Mouse (Mus musculus) cerebellum, adult 11 months (tissue): Measurements from ENCODE around the gene Gdf11.

Source experiments
- DNase-seq: peaks from one replicate; pipeline ENCODE4 v3.0.0; 2022

The Gdf11 gene

DNA sequence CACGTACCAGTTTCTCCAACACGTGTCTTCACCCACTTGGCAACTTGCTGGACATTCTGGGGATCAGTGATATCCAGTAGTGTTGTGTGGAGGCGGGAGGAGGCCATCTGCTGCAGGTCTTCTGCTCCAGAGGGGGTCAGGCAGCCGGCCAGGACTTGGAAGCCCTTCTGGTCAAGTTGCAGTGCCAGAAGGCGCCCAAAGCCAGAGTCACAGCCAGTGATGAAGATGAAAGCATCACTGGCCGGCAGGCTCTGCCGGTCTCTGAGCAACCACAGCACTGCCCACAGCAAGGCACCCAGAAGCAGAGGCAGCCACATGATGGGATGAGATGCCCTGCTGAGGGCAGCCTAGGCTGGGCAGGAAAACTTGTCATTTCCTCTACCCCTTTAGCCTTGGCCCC, 26.7 kb upstream of the Gdf11 start:
- peak; percentile 98 for DNase-seq

GRCm38 (mm10) chr10:128917400-128917799, 25.9 kb upstream of the Gdf11 start:
- DNase-seq = peak; percentile 17

DNA sequence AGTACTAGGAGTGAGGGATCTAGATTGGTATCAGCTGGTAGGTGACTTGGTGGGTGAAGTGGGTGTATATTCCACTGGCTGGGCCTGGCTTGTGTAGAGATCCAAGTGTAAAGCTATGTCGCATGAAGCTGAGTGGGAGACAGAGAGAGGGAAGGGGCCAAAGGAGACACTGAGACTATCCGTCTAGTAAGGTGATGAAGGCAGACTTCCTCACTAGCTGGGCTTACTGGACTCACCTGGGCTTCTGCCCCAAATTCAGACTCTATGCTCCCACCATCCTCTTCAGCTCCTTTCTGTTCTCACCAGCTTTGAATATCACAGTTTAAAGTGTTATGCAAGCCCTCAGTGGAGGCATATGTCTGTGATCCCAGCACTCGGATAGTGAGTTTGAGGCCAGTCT, 25.1 kb upstream of the Gdf11 start:
- DNase-seq = no peak

DNA sequence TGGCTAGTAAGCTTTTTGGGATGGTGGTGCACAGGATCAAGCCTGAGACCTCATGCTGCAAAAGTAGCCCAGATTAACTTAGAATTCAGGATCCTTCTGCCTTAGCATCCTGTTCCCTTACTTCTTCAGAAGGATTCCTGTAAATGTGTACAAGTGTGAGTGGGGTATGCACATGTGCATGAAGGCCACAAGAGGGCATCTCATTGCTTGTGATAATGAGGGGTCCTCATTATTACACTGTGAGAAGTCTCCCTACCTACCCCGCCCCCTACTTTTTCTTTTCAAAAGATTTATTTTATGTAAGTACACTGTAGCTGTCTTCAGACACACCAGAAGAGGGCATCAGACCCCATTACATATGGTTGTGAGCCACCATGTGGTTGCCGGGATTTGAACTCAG, 24.0 kb upstream of the Gdf11 start:
- DNase-seq = no peak

GRCm38 (mm10) chr10:128913696-128914095, 22.2 kb upstream of the Gdf11 start:
- DNase-seq = no peak

DNA sequence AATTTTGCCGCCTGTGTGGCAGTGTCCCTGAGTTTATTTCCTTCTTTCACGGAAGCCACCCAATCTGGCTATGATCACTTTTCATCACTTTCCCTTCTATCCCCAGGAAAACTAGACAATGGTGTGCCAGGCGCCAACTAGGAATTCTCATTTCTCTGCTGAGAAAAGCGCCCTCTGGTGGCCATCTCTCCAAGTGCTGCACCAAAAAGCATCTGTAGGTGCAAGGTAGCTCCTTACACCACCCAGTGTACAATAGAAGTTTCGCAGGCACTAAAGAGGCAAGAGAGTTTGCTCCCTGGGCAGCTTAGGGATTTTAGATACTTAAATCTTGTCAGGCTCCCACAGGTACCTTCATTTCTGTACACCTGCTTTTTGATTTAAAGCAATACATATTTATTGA, 21.7 kb upstream of the Gdf11 start:
- peak; percentile 91 for DNase-seq

DNA sequence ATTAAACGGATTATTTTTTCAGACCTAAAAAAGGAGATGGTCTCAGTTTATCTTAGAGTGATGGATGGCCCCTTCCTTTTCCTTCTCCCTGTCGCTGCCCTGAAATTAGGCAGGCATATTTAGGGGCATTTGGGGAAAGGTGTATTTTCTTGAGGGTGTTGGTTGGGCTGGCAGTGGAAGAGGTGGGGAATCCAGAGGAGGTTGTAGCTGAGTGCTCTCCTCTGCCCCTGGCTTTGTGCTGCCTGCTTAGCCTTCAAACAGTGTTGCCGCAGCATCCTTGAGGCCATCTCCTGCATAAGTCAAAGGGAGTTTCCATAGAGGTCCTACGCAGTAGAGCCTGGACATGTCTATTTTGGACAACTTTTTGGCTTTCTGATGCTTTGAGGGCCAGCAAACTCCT, 21.3 kb upstream of the Gdf11 start:
- DNase-seq = no peak

DNA sequence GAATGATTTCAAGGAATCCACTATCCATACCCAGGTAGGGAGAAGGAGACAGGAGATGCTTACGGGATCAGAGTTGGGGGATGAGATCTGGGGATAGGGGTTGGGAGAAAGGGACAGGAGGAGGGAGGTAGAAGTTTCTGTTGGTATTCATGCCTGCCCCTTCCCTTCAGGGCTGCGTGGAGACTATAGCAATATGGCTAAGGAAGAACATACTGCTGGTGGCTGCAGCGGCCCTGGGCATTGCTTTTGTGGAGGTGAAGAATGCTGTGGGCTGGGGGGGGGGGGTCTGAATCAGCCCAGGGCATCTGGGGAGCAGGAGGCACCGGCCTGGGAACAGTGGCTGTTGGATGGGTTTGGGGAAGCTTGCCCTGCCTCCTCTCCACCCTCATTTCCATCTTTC, 20.8 kb upstream of the Gdf11 start:
- no peak for DNase-seq

- DNase-seq = no peak
Measured at GRCm38 (mm10) chr10:128911430-128911829, 19.9 kb upstream of the Gdf11 start.

DNA sequence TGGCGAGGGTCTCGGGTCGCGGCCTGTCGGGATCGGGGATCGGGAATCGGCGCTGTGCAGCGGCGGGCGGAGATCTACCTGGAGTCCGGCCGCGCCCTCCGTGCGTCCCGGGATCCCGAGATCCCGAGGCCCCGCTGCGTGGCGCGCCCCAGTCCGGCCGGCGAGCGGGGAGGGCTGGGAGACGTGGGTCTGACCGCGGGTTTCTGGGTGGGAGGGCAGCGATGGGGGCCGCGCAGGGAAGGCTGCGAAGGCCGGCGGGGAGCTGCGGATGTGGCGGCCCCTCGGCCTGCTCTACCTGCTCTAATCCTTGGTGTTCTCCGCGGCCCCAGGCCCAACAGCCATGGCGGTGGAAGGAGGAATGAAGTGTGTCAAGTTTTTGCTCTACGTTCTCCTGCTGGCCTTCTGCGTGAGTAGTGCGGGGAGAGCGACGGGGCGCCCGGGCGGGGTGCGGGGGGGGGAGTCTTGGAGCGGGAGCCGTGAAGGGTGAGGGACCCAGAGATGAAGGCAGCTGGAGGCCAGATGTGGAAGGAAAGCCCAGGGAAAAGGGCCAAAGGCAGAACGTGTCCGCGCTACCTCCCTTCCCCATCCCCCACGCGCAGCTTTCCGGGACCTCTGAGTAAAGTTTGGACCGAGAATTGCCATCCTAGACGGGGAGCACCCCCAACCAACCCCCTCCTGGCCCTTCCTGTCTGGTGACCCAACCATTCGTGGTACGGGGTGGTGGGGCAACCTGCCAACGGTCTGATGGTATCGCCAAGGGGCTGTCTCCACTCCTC, 18.7 kb upstream of the Gdf11 start:
- no peak for DNase-seq

DNA sequence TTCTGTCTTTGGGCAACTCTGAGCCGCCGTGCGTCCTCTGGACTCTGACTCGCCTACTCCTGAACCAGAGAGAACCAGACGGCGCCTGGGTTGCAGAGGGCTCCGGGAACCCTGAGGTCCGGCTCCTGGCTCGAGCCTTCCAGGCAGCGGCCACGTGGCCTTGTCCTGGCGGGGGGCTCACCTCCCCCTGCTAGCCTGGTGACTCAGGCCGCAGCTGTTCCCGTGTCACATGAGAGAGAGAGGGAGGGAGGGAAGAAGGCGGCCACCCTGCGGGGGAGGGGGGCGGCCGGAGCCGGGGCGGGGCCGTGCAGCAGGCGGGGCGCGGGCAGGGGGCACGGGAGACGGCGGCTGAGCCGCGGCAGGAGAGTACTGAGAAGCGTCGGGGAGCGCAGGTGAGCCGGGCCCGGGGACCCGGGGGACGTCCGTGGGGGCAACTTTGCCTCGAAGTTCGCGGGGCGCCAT, 18.1 kb upstream of the Gdf11 start:
- DNase-seq = peak; percentile 48

DNA sequence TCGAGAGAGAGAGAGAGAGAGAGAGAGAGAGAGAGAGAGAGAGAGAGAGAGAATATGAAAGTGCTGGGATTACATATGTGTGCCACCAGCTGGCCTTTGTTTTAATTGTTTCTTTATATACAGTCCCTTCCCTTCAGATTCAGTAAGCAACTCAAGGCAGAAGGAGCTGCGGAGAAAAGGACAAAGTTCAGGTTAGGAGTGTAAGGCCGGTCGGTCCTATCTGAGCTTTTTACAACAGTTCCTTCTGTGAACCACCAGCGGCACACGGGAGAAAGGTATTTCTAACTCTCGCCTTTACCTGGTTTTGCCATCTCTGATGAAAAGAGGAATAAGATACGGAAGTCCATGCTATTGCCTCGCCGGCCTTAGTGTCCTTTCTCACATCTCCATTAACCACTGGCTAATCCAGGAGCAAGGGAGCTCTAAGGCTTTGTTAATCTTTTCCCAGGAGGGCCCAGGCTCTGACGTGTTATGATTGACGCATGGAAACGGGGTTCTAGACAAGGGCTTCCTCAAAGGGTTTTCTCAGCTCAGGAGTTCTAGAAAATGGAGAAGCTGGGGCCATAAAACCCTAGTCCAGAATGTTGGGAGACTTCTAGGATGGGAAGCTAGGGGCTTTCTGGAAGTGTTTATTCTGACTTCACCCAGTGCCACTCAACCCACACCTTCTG, 17.4 kb upstream of the Gdf11 start:
- no peak for DNase-seq

DNA sequence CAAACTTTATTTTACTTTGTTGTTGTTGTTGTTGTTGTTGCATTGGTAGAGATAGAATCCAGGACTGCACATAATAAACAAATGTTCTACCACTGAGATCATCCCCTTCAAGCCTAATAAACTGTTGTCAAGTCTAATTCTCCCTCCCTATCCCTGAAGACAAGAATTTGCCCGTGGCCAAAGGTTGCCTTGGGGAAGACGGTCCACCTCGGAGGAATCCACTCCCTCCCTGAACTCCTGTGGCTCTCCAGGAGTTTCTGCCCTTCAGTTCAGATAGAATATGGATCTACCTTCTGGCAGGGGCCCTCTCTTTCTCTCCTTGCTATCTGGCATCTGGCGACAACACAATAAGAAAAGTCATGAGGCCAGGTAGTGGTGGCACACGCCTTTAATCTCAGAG, 13.3 kb upstream of the Gdf11 start:
- DNase-seq = no peak

GRCm38 (mm10) chr10:128902409-128902988, 11.0 kb upstream of the Gdf11 start:
- no peak for DNase-seq

GRCm38 (mm10) chr10:128901409-128901808, 9.9 kb upstream of the Gdf11 start:
- no peak for DNase-seq

GRCm38 (mm10) chr10:128900698-128901097, 9.2 kb upstream of the Gdf11 start, which contains the start of gene Cd63:
Gene Cd63 (plus strand): TSS chr10:128900989.
- no peak for DNase-seq

DNA sequence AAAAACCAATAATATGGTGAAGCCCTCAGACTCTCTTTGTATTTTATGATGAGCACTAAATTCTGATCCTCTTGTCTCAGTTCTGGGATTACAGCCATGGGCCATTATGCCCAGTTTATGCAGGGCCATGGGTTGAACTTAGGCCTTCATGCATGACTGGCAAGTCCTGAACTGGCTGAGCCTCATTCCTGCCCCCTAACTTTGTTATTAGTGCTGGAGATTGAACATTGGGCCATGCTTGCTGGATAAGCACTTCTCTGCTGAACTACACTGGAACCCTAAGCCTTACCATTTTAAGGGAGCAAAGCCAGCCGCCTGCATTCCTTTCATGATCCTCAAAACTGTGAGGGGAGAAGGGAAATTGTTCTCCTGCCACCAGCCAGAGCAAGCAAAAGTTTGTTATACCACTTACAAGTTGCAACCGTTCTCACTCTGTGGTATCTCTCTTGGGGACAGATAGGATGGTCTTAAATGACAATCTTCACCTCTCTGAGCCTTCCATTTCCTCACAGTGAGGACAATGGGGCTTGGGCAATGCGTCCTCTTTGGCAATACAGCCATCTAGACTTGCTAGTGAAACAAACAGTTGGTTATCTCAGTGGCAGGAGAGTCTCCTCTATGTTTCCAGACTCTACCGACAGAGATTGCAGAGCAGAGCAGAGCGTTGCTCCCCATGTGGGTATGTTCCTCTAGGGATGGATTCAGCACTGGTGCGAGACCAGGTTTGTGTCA, 8.4 kb upstream of the Gdf11 start:
- DNase-seq = no peak

DNA sequence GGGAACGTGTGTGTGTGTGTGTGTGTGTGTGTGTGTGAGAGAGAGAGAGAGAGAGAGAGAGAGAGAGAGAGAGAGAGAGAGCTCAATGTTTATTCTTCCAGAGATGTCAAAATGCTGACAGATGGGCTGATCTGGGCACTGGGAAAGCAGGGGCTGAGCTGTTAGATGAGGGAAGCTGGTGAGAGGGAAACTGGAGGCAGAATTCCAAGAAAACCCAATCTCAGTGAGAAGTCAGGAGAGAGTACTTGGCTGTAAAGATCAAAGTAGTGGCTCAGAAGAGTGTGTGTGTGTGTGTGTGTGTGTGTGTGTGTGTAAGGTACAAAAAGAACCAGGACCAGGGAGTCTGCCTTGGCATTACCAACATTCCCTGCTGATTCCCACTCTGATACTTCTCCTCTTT, 6.0 kb upstream of the Gdf11 start:
- no peak for DNase-seq

DNA sequence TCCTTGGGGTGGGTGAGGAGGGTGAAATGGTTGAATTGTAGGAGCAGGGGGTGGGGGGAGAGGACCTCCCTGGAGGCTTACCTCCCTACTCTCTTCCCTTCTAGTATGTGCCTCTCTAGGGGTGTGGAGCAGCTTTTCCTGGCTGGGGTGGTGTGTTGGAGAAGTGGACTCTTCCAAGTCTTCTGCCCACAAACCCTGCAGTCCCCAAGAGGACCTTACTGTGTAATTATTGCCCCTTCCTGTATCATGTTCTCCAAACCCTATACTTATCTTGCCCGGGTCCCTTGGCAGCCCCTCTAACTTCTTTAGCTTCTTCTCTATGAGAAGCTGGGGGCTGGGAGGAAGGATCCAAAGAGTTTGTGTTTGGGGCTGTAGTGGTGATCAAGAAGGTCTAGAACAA, 5.3 kb upstream of the Gdf11 start:
- DNase-seq = no peak

GRCm38 (mm10) chr10:128895952-128896693, 4.6 kb upstream of the Gdf11 start:
- DNase-seq = no peak

- no peak for DNase-seq
Measured at GRCm38 (mm10) chr10:128895437-128895836, 3.9 kb upstream of the Gdf11 start.

GRCm38 (mm10) chr10:128892246-128892645, 728 bp upstream of the Gdf11 start:
- no peak for DNase-seq
